Mouse (Mus musculus) kidney, postnatal 0 days (tissue): Measurements from ENCODE around the gene Syde2. TPM values are rescaled to one million over a fixed set of nuclear protein-coding genes. Genes with fewer than 3 reads are reported as not detected.

Experiments
- ATAC-seq: fragments of 200-750 bp; cut with Nextera tagmentation; replicated peaks from 2 replicates; pipeline ENCODE4 v1.8.0; 2017; ENCODE audit warnings: low read depth, moderate number of reproducible peaks, moderate TSS enrichment, moderate library complexity; ENCODE audit not compliant: low FRiP score
- DNase-seq: peaks from one replicate; pipeline ENCODE4 v3.0.0-alpha.2; 2016; ENCODE audit warnings: low spot score
- H3K27ac ChIP-seq: fragments of 300-500 bp; sonication (generic); 2 replicates; pipeline ENCODE4 v1.5.1; 2014; ENCODE audit warnings: mild to moderate bottlenecking
- H3K27me3 ChIP-seq: fragments of 300-500 bp; sonication (generic); 2 replicates; pipeline ENCODE4 v1.6.1; 2014; ENCODE audit warnings: low read length, mixed read lengths; ENCODE audit not compliant: insufficient read depth
- H3K36me3 ChIP-seq: fragments of 300-500 bp; sonication (generic); 2 replicates; pipeline ENCODE4 v1.6.1; 2014; ENCODE audit warnings: low read length, mixed read lengths; ENCODE audit not compliant: insufficient read depth
- H3K4me1 ChIP-seq: fragments of 300-500 bp; sonication (generic); replicated peaks from 2 replicates; pipeline ENCODE4 v1.6.1; 2014; ENCODE audit warnings: antibody characterized with exemption, low read length, mixed read lengths; ENCODE audit not compliant: insufficient read depth
- H3K4me2 ChIP-seq: fragments of 300-500 bp; sonication (generic); 2 replicates; pipeline ENCODE4 v1.6.1; 2014; ENCODE audit warnings: mild to moderate bottlenecking, low read length, moderate library complexity, mixed read lengths
- H3K4me3 ChIP-seq: fragments of 300-500 bp; sonication (generic); replicated peaks from 2 replicates; pipeline ENCODE4 v1.5.1; 2014; ENCODE audit warnings: low read depth, low read length
- H3K9ac ChIP-seq: fragments of 300-500 bp; sonication (generic); 2 replicates; pipeline ENCODE4 v1.6.1; 2014; ENCODE audit warnings: low read depth, low read length
- H3K9me3 ChIP-seq: fragments of 300-500 bp; sonication (generic); replicated peaks from 2 replicates; pipeline ENCODE4 v1.6.1; 2016; ENCODE audit warnings: low read length, inconsistent platforms, mixed read lengths
- CTCF ChIP-seq: IDR thresholded peaks from 2 replicates; pipeline ENCODE4 v1.5.1; 2016; ENCODE audit warnings: antibody characterized with exemption, low read depth, mild to moderate bottlenecking, moderate library complexity
- WGBS: fragments of 180-500 bp; shearing (Covaris S2); extraction: QIAGEN DNeasy Blood & Tissue Kit; methylation state at CpG from one replicate; pipeline ENCODE4 v1.1.7; 2014; 5-methylcytosine and 5-hydroxymethylcytosine counted together
- polyA plus RNA-seq: library from polyadenylated mRNA; unstranded; fragments of >200 nt; fragmentation: Nextera tagmentation; extraction: Ambion mirVana; gene quantifications from 2 replicates; pipeline ENCODE4 v1.2.1, GENCODE M21; 2015

Gene Syde2
- polyA plus RNA-seq, 1 experiment from 2014 or later: 1.9 TPM

DNA sequence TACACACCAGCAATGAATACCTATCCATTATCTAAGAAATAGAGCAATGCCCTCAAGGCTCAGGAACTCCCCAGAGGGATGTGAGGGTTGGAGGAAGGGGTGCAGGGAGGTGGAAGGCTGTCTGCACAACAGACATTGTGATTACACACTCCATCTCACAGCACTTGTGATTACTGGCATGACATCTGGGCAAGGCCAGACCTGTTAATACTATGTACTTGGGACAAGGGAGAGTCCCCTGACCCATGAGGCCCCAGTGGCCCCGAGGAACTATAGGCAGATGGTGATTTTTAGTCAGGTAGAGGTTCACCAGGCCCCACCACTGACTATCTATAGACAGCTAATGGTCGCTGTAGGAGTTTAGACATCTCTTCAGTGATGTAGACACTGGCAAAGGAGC lies 66.2 kb downstream of the Syde2 start:
- no peak overlapping the region for H3K4me2 ChIP-seq
- H3K27me3 ChIP-seq: no peaks in the 10 kb centered on the region
- 79% methylated on average over 2 of the region's 2 CpGs for WGBS
- H3K36me3 ChIP-seq: no peaks in the 10 kb centered on the region
- no peak overlapping the region for H3K4me3 ChIP-seq
- no peak overlapping the region for H3K9ac ChIP-seq
- ATAC-seq (no peak), DNase-seq (no peak)
- no peak for TF ChIP-seq CTCF
- no peaks in the 10 kb centered on the region for H3K9me3 ChIP-seq
- H3K4me1 ChIP-seq: no peaks in the 10 kb centered on the region
- H3K27ac ChIP-seq: no peak overlapping the region

DNA sequence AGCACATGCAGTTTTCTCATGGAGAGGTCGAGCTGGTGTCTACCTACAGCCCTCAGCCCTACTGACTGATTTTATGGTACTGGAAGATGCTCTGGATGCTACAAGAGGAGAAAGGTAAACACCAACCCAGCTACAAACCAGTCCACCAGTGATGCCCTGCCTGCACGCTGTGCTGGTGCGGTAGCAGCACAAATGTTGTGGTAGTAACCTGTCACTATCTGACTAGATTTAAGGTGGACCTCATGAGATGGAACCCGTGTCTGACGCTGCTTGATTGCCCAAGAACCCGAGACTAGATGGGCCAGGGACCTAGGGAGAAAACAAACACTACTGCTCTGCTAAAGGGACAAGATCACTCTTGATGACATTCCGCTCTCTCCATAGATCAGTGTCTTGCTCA lies 69.5 kb downstream of the Syde2 start:
- 64% methylated on average over 7 of the region's 7 CpGs for WGBS
- no peak for TF ChIP-seq CTCF
- no peak overlapping the region for H3K4me3 ChIP-seq
- H3K4me2 ChIP-seq: no peak overlapping the region
- H3K4me1 ChIP-seq: no peaks in the 10 kb centered on the region
- H3K27me3 ChIP-seq: no peaks in the 10 kb centered on the region
- H3K9me3 ChIP-seq: no peaks in the 10 kb centered on the region
- ATAC-seq (no peak), DNase-seq (no peak)
- no peaks in the 10 kb centered on the region for H3K36me3 ChIP-seq
- no peak overlapping the region for H3K9ac ChIP-seq
- H3K27ac ChIP-seq: no peak overlapping the region

DNA sequence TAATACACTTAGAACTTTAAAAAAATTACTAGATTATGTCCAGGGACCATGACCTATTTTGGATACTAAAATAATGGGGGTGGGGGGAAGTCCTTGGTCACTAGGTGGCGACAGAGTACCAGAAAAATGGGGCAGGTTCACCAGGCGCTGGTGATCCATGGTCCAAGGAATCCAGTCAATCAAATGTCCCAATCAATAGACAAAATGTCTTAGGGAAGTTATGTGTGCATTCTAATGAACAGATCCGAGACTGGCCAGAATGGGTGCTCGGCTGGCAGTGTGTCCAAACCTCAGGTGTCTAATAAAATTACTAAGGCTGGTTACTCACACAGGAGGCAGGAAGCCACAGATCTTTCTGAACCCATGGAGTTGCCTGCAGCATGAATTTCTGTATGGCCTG lies 70.6 kb downstream of the Syde2 start:
- Histone ChIP-seq H3K4me2 (no peak overlapping the region), H3K27me3 (no peaks in the 10 kb centered on the region), H3K27ac (no peak overlapping the region), H3K9me3 (no peaks in the 10 kb centered on the region), H3K4me1 (no peaks in the 10 kb centered on the region), H3K36me3 (no peaks in the 10 kb centered on the region), H3K4me3 (no peak overlapping the region), H3K9ac (no peak overlapping the region)
- ATAC-seq (no peak), DNase-seq (peak; percentile 68)
- WGBS: 18% methylated on average over 4 of the region's 4 CpGs
- TF ChIP-seq CTCF: peak; percentile 85

DNA sequence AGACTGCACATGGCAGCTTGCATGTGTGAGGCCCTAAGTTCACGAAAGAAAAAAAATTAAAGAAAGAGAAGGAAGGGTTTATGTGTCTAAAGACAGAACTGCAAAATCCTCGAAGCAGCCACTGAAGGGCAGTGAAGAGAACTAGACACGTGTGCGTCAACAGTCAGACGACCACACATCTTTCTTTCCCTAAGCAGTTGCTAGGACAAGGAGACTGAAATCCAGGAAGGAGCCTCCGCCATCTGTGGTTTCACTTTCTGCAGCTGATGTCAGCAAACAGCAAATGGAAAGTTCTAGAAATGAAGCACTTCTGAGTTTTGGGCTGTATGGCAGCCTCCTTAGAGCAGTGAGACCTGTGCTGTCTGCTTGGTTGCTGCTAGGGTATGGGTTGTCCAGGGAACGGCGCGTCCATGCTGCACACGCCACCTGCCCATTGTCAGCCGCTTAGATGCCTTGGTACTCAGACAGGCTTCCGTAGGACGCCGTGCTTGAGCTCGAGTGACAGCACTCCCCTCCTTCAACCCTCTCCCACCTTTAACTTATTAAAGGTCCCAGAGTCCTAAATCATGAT lies 71.8 kb downstream of the Syde2 start:
- no peaks in the 10 kb centered on the region for H3K4me1 ChIP-seq
- no peaks in the 10 kb centered on the region for H3K36me3 ChIP-seq
- TF ChIP-seq CTCF: no peak
- WGBS: 64% methylated on average over 15 of the region's 15 CpGs
- H3K27ac ChIP-seq: no peak overlapping the region
- no peaks in the 10 kb centered on the region for H3K9me3 ChIP-seq
- DNase-seq (no peak), ATAC-seq (no peak)
- no peak overlapping the region for H3K9ac ChIP-seq
- peak overlapping the region; percentile 2; the same call in 1 of the 2 replicates for H3K4me2 ChIP-seq
- no peak overlapping the region for H3K4me3 ChIP-seq
- no peaks in the 10 kb centered on the region for H3K27me3 ChIP-seq

GRCm38 (mm10) chr3:146063146-146063545 lies 75.5 kb downstream of the Syde2 start:
- H3K9ac ChIP-seq: no peak overlapping the region
- H3K9me3 ChIP-seq: no peaks in the 10 kb centered on the region
- H3K4me1 ChIP-seq: no peaks in the 10 kb centered on the region
- ATAC-seq (no peak), DNase-seq (no peak)
- no peaks in the 10 kb centered on the region for H3K27me3 ChIP-seq
- H3K36me3 ChIP-seq: no peaks in the 10 kb centered on the region
- 81% methylated on average over 11 of the region's 11 CpGs for WGBS
- no peak overlapping the region for H3K4me2 ChIP-seq
- H3K4me3 ChIP-seq: no peak overlapping the region
- TF ChIP-seq CTCF: no peak
- H3K27ac ChIP-seq: no peak overlapping the region

DNA sequence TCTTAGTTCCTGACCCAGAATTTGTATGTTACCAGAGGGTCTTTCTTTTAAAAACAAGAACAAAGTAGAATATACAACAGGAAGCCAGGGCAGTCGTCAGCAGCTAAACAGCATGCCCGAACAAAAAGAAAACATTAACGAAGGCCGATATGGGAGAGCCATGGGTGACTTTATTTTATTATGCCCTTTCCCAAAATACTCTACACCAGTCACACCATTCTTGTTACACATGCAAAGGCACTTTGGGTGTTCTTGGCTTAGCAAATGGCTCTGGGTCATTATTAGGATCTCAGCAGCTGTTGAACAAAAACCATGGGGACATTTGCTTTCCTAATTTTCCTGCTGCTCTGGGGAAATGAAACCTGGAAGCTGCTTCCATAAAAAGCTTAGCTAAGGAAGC lies 81.6 kb downstream of the Syde2 start:
- no peak for ATAC-seq
- 48% methylated on average over 4 of the region's 4 CpGs for WGBS

More for the DNA sequence above, 81.6 kb downstream of the Syde2 start:
- Histone ChIP-seq H3K4me1 (no peaks in the 10 kb centered on the region), H3K27ac (no peak overlapping the region), H3K9ac (no peak overlapping the region), H3K4me3 (no peak overlapping the region), H3K36me3 (no peaks in the 10 kb centered on the region), H3K9me3 (no peaks in the 10 kb centered on the region), H3K27me3 (no peaks in the 10 kb centered on the region), H3K4me2 (no peak overlapping the region)
- no peak for DNase-seq
- TF ChIP-seq CTCF: no peak

Other genes with a start within 250 kb of the Syde2 start
- gene Ddah1, start 229.2 kb upstream of the Syde2 start, polyA plus RNA-seq: 108 and 119 TPM in 2 replicates
- 57.7 and 62.2 TPM in 2 replicates for gene Bcl10, start 65.1 kb upstream of the Syde2 start, polyA plus RNA-seq
- 43.1 and 48.2 TPM in 2 replicates for gene 2410004B18Rik, start 49.9 kb upstream of the Syde2 start, polyA plus RNA-seq
- 0.21 and 0.37 TPM in 2 replicates for gene Wdr63, start 120.3 kb downstream of the Syde2 start, polyA plus RNA-seq
- gene Mcoln3, start 129.6 kb downstream of the Syde2 start, polyA plus RNA-seq: 34.7 and 40.4 TPM in 2 replicates
- gene Mcoln2, start 162.0 kb downstream of the Syde2 start, polyA plus RNA-seq: 1.4 and 1.5 TPM in 2 replicates
- 2.6 and 3.7 TPM in 2 replicates for gene Lpar3, start 233.1 kb downstream of the Syde2 start, polyA plus RNA-seq